Mouse (Mus musculus) B cell, adult 67 days (primary cell): Measurements from ENCODE around the gene Prrc2a. TPM values are rescaled to one million over a fixed set of nuclear protein-coding genes. Genes with fewer than 3 reads are reported as not detected.

Source experiments
- total RNA-seq, 2 experiments: library from RNA; stranded (reverse); gene quantifications; 4 replicates each; pipeline ENCODE4 v1.2.4; 2023

Prrc2a gene
- total RNA-seq: 100 to 1,000 TPM; 364 to 379 TPM

GRCm38 (mm10) chr17:35164568-35165450, at the start of gene Prrc2a:
Gene Prrc2a, minus strand, starts transcription at chr17:35164897.

GRCm38 (mm10) chr17:35204494-35205379, 40.0 kb upstream of the Prrc2a start, which contains the start of gene Lta:
Gene Lta, minus strand, starts transcription at chr17:35205351.

GRCm38 (mm10) chr17:35201787-35202186, 37.1 kb upstream of the Prrc2a start, which contains the start of gene Tnf:
Gene Tnf, minus strand, starts transcription at chr17:35202007.

GRCm38 (mm10) chr17:35193881-35194843, 29.5 kb upstream of the Prrc2a start, which contains the start of gene Ltb:
Gene Ltb, plus strand, starts transcription at chr17:35194439.

GRCm38 (mm10) chr17:35187959-35188610, 23.4 kb upstream of the Prrc2a start, which contains the start of gene Lst1:
Gene Lst1, minus strand, starts transcription at chr17:35188439.

GRCm38 (mm10) chr17:35175968-35176367, 11.3 kb upstream of the Prrc2a start, which contains the start of gene Aif1:
Gene Aif1, minus strand, starts transcription at chr17:35176068.

GRCm38 (mm10) chr17:35134801-35135590, 29.7 kb downstream of the Prrc2a start, which contains the start of gene Bag6:
Gene Bag6, plus strand, starts transcription at chr17:35135178.

GRCm38 (mm10) chr17:35131500-35132173, 33.1 kb downstream of the Prrc2a start, which contains the start of gene Apom:
Gene Apom, minus strand, starts transcription at chr17:35132050.

GRCm38 (mm10) chr17:35126206-35126611, 38.5 kb downstream of the Prrc2a start, which contains the start of gene D17H6S53E:
Gene D17H6S53E, plus strand, starts transcription at chr17:35126373.

GRCm38 (mm10) chr17:35121871-35122303, 42.8 kb downstream of the Prrc2a start, which contains the start of gene Csnk2b:
Gene Csnk2b, minus strand, starts transcription at chr17:35122053.

GRCm38 (mm10) chr17:35121143-35121799, 43.4 kb downstream of the Prrc2a start, which contains the start of gene Gpank1:
Gene Gpank1, plus strand, starts transcription at chr17:35121455.

GRCm38 (mm10) chr17:35115046-35116019, 49.4 kb downstream of the Prrc2a start, which contains the start of gene Ly6g5b:
Gene Ly6g5b, minus strand, starts transcription at chr17:35115428.

GRCm38 (mm10) chr17:35108097-35108496, 56.6 kb downstream of the Prrc2a start, which contains the start of gene Ly6g5c:
Gene Ly6g5c, plus strand, starts transcription at chr17:35108279.

